Mouse (Mus musculus) liver, postnatal 0 days (tissue): ENCODE data around the gene Efna1.

ENCODE experiments used
- CTCF ChIP-seq: sonication (generic); IDR thresholded peaks from 2 replicates; pipeline ENCODE4 v1.5.1; 2016; ENCODE audit warnings: antibody characterized with exemption, low read depth
- EP300 ChIP-seq: IDR thresholded peaks from 2 replicates; pipeline ENCODE4 v1.6.1; 2016; ENCODE audit warnings: antibody characterized with exemption, low read depth, mild to moderate bottlenecking

DNA sequence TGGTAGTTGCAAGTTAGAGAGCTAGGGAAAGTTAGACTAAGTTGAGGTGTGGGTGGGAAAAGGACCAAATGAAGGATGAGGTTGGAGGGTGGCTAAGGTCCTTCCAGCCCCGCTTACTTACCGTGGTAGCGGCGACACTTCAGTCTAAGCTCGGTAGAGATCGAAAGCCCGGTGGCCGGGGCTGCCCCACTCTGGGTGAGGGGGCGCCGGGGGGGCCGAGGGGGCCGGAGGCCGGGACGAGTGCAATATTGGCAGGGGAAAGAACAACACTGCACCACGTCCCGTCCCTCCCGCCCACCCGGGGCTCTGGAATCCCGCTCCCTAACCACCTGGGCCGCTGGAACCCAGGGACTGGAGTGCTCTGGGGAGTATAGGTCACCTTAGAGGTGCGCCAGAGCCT, 54.0 kb downstream of the Efna1 start, which contains the start of gene Mtx1:
- TF ChIP-seq CTCF (no peak), EP300 (no peak)
